Mouse (Mus musculus): ENCODE measurements around the gene Ncor2.

The Ncor2 gene

DNA sequence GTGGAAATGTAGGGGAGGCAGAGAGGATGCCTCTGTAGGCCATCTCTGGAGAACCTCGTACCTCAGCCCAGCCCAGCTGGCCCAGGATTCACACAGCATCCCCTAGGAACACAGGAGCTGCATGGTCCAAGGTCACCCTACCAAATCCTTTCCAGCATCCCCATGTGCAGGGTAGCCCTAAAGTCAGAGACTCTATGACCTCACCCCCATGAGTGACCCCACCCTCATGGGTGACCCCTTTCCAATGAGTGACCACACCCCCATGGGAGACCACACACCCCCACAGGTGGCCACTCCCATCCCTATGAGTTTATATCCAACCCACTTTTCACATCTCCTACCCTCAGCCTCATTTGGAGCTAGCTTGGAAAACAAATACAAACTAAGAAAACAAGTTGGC is 51.1 kb downstream of the Ncor2 start:
- no peak for DNase-seq (ENCODE audit: low spot score in 2 of 2)

DNA sequence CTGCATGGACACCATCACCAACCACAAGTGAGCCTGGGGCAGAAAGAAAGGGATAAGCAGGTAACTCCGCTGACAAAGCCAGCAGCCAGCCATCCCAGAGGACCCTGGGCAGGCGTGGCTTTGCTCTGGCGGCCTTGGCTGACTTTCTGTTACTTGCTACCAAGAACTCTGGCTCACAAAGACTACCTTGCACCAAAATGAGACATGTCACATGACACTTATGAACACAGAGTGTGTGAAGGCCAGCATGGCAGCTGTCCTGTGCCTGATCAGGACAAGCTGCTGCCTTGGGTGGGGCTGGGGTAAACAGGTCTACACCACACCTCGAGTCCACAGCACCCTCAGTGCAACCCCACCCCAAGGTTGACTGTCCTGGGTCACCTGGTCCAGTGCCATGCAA is 51.6 kb downstream of the Ncor2 start:
- no peak for DNase-seq (ENCODE audit: low spot score in 2 of 2)

GRCm38 (mm10) chr5:125125966-125126464 is 53.0 kb downstream of the Ncor2 start:
- no peak for DNase-seq (ENCODE audit: low spot score in 2 of 2)

DNA sequence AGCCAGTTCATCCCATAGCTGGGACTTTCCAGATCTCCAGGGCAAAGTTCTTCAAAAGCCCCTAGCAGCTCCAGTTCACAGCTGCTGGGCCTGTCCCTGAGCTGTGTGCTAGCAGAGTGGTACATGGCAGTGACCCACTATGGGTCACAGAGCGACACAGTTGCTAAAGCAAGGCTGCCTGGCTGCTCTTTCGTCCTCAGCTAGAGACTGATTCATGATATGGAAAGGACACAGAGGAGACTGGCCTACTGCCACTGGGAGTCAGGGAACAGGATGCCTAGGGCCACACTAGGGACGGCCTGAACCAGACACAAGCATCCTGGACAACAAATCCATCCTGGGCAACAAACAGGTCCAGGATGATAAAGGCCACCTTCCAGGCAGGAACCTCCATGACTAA is 53.8 kb downstream of the Ncor2 start:
- no peak for DNase-seq (ENCODE audit: low spot score in 2 of 2)

DNA sequence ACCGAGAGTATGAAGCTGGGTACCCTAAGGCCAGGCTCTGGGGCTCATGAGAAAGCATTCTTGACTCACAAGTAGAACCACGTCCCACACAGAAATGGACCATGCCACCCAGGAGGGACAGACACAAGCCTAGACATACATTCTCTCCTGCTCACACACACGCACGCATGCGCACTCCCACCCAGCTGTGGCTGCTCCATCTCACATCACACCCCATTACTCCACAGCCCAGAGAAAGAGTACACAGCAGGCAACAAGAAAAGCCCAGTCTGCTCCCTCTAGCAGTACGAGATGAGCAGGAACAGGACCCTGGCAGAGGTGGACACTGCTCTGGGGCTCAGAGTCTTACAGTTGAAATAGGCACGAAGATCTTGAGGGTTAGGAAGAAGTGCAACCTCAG is 55.0 kb downstream of the Ncor2 start:
- DNase-seq (ENCODE audit: low spot score in 2 of 2): no peak

- no peak for DNase-seq (ENCODE audit: low spot score in 2 of 2)
Measured at GRCm38 (mm10) chr5:125123206-125123605, 55.8 kb downstream of the Ncor2 start.

DNA sequence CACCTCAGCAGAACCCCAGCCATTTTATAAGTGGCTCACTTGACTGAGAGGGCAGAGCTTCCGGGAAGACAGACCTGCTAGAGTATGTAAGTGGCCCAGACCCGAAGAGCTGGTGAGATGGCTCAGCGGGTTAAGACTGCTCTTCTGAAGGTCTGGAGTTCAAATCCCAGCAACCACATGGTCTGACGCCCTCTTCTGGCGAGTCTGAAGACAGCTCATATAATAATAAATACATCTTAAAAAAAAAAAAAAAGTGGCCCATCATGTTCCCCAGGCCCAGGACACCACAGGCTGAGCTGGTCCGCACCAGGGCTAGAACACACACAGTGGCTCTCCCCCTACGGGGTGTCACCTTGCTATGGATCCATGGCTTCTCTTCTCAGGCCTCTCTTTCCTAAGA is 56.5 kb downstream of the Ncor2 start:
- no peak for DNase-seq (ENCODE audit: low spot score in 2 of 2)

- no peak for DNase-seq (ENCODE audit: low spot score in 2 of 2)
Measured at GRCm38 (mm10) chr5:125122049-125122448, 57.0 kb downstream of the Ncor2 start.

DNA sequence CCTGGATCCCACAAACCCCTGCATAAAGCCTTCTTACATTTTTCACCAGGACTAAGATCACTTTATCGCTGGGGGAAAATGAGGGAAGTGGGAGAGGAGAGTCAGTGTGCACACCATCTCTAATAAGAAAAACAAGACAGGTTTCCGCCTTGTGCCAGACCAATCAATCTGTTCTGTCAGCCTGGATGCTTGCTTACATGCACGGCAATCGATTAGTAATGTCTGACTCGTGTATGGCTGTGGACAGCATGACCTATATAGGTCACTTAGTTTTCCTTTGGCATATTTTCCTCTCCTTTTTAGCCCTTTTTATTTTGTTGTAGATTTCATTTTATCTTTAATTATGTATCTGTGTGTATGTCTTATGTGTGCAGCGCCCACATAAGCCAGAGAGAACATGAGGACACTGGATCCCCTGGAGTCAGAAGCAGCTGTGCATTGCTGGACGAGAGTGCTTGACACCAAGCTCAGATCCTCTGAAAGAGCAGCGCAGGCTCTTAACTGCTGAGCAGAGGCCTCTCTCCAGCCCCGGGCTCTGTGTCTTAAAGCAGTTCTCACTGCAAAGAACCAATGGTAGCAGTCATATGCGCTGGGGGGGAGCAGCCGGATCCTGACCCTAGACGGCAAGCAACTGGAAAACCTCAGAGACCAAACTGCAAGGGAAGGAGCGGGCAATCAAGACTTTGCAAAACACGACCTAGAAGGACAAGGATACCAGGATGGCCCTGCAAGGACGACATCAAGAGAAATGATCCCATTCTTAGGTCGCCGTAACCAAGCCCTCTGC is 58.3 kb downstream of the Ncor2 start:
- DNase-seq (ENCODE audit: low spot score in 2 of 2): no peak

GRCm38 (mm10) chr5:125117238-125117637 is 61.8 kb downstream of the Ncor2 start:
- DNase-seq (ENCODE audit: low spot score in 2 of 2): no peak

DNA sequence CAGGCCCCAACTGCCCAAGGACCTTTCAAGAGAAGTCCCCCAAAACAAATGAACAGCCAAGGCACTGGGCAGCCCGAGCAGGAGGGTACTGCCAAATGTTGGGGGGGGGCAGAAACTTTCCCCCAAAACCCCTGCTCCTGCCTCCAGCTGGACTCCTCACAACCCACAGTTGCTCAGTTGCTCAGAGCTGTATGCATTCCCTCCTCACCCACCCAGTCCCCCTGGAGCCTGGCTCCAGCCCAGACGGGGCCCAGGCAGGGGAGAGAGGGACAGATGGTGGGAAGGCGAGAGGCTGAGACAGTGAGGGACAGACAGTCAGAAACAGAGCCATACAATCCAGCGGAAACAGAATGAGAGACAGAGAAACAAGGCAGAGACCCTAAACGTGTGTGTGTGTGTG is 66.0 kb downstream of the Ncor2 start:
- no peak for DNase-seq (ENCODE audit: low spot score in 2 of 2)

DNA sequence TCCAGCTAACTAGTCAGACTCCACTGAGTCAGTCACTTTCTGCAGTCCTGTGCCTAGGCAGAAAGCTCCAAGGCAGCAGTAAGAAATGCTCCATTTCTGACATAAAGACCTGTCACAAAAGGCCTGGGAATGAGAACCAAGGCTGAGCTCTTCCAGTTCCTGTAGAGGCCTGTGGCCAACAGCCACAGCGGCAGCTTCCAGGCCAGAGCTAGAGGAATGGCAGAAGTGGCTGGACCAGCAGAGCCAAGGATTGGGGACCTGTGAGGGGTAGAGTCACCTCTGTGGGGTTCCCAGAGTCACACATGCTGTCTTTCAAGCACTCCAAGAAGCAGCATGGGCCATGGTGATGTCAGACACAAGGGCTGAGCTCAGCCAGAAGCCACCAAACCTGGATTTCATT is 66.4 kb downstream of the Ncor2 start:
- DNase-seq (ENCODE audit: low spot score in 2 of 2): no peak

GRCm38 (mm10) chr5:125111137-125111536 is 67.9 kb downstream of the Ncor2 start:
- peak in 1 of 2 experiments; percentile 49 for DNase-seq (ENCODE audit: low spot score in 2 of 2)

DNA sequence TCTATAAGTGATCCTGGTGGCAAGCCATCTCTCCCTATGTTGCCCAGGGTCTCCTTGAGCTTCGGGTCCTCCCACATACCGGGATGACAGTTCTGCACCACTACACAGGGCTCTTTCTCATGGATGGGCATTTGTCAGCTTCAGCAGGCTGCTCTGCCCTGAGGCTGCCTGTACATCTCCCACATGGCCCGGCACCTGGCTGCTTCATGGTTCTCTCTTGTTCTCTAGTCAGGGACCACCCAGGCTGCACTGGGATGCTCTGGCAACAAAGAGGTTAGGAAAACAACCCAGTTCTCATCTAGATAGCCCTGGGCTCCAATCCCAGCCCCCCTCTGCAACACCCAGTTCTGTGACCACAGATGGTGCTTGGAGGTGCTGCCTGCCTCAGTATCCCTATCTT is 68.3 kb downstream of the Ncor2 start:
- DNase-seq (ENCODE audit: low spot score in 2 of 2): no peak

DNA sequence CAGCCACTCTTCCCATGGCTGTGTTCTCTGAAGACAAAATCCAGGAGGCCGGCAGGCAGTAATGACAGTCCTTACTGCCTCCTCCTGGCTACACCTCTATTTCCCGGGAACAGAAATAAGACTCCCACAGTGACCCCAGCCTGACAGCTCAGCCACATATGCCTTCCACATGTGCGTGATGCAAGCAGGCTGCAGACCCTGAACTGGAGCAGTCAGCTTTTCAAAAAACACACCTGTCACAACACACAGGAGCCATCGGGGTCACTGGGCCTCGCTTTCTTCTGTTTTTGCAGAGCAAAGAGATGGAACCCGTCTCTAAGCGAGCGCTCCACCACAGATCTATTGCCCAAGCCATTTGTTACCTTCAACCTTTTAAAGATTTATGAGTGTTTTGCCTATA is 68.8 kb downstream of the Ncor2 start:
- no peak for DNase-seq (ENCODE audit: low spot score in 2 of 2)

DNA sequence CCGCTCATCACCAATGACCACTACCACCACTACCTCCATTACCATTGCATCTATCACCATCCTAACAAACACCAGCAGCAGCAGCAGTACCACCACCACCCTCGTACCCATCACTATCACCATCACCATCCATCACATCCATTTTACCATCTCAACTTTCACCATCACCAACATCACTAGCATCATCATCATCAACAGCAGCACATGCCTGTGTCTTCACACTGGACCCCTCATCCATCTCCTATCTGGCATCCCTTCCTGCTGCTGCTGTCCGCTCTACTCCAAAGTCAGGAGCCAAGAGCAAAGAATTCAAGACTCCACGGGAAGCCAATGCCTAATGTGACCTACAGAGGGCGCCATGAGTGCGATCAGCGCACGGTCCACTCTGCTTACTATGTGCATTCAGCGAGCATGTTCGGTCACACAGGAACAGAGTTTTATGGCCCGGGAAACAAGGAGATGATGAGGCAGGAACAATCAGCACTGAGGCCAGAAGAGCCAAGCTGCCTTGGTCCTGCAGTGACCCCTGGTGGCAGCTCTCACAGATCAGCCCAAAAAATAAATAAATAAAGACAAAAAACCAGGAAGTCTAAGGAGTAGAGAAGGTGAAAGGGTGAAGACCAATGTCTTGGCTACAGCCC is 71.9 kb downstream of the Ncor2 start:
- peak; percentile 48 to 64 for DNase-seq (ENCODE audit: low spot score in 2 of 2)

GRCm38 (mm10) chr5:125106191-125106590 is 72.8 kb downstream of the Ncor2 start:
- peak; percentile 24 to 50 for DNase-seq (ENCODE audit: low spot score in 2 of 2)

GRCm38 (mm10) chr5:125104841-125105240 is 74.2 kb downstream of the Ncor2 start:
- DNase-seq (ENCODE audit: low spot score in 2 of 2): no peak

DNA sequence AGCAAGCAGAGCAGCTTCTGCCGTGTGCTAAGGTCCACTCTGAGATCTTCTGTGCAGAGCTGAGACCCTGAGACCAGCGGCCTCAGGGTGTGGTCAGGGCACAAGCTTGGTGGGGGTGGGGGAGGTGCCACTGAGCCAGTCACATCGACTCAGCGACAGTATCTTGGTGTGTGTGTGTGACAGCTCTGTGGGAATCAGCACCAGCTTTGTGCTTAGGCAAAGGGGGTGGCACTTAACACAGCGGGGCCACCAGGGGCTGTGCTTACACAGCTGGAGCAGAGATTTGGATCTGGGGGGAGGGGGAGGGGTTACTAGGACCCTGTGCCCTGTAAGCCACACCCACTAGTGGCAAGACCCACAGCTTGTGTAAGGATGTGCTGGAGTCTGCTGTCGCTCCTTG is 75.6 kb downstream of the Ncor2 start:
- DNase-seq (ENCODE audit: low spot score in 2 of 2): no peak

- DNase-seq (ENCODE audit: low spot score in 2 of 2): no peak
Measured at GRCm38 (mm10) chr5:125102907-125103306, 76.1 kb downstream of the Ncor2 start.

DNA sequence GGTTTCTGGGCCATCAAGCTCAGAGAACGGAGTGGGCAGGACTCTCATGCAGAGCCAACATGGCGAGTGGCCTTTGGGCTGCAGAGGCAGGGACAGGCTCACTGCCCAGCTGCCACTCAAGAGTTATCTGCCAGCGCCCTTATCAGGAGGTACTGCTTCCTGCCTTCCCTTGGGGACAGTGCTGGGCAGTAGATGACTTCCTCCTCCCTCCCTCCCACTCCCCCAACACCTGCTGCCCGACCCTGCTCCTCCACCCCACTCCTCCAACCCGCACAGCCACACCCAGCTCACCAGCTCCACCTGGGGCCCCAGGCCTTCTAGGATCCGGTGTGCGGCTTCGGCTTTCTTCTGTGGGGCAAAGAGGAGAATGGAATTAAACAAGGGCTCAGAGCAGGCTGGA is 76.7 kb downstream of the Ncor2 start:
- no peak for DNase-seq (ENCODE audit: low spot score in 2 of 2)

- DNase-seq (ENCODE audit: low spot score in 2 of 2): no peak
Measured at GRCm38 (mm10) chr5:125099785-125100350, 79.2 kb downstream of the Ncor2 start.

DNA sequence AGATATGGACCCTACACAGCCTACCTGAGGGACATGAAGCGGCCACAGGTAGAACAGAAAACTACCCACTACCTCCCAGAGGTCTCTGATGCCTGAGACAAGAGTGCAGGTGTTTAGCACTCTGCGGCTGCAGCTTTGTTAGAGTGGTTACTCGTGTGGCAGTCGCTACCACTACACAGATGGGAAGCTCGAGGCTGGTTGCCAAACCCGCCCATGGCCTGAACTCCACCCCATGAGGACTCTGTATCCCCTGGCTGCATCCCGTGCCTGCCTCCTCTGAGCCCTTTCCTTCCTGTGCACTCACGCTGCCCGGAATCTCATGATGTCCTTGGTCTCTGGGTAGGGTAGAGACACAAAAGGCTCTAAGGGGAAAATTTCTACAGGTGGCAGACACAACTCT is 80.3 kb downstream of the Ncor2 start:
- DNase-seq (ENCODE audit: low spot score in 2 of 2): no peak

Measured in urinary bladder, postnatal 36 days (tissue).